Mouse (Mus musculus) G1E (cell line): ENCODE measurements around the gene Cdc7. TPM values are rescaled to one million over a fixed set of nuclear protein-coding genes. Genes with fewer than 3 reads are reported as not detected.

Experiments used
- ATAC-seq: 2 replicates; pipeline ENCODE4 v1.8.0; 2016; ENCODE audit warnings: mild to moderate bottlenecking; ENCODE audit not compliant: insufficient number of reproducible peaks, poor library complexity, low FRiP score, severe bottlenecking; ENCODE audit errors: extremely low read depth
- DNase-seq: peaks from one replicate; pipeline ENCODE4 v3.0.0; 2012; ENCODE audit warnings: low spot score
- H3K27me3 ChIP-seq: 2 replicates; pipeline ENCODE4 v1.6.1; 2012; ENCODE audit warnings: mild to moderate bottlenecking, low read length, inconsistent platforms; ENCODE audit not compliant: insufficient read depth
- H3K36me3 ChIP-seq: replicated peaks from 2 replicates; pipeline ENCODE3; 2012; ENCODE audit warnings: mild to moderate bottlenecking, inconsistent platforms
- H3K4me1 ChIP-seq: 2 replicates; pipeline ENCODE4 v1.6.1; 2012; ENCODE audit warnings: low read depth, low read length, inconsistent platforms, mixed read lengths; ENCODE audit not compliant: insufficient read depth
- H3K4me3 ChIP-seq: 2 replicates; pipeline ENCODE4 v1.5.1; 2012; ENCODE audit warnings: low read depth, mild to moderate bottlenecking, inconsistent platforms, low read length, moderate library complexity, mixed read lengths
- H3K9me3 ChIP-seq: replicated peaks from 2 replicates; pipeline ENCODE4 v1.6.1; 2012; ENCODE audit warnings: inconsistent platforms
- CTCF ChIP-seq: IDR thresholded peaks from 2 replicates; pipeline ENCODE4 v1.5.1; 2012; ENCODE audit warnings: low read depth, low read length, inconsistent platforms, mixed read lengths
- GATA1 ChIP-seq: IDR thresholded peaks from 2 replicates; pipeline ENCODE4 v1.6.1; 2012; ENCODE audit warnings: borderline replicate concordance, low read length, inconsistent platforms, mixed read lengths
- GATA2 ChIP-seq: IDR thresholded peaks from 2 replicates; pipeline ENCODE4 v1.6.1; 2012; ENCODE audit warnings: low read depth, low read length, inconsistent platforms, borderline replicate concordance
- POLR2AphosphoS5 ChIP-seq: IDR thresholded peaks from 2 replicates; pipeline ENCODE4 v1.6.1; 2012; ENCODE audit warnings: low read depth, low read length, inconsistent platforms; ENCODE audit not compliant: insufficient replicate concordance
- TAL1 ChIP-seq: conservative IDR thresholded peaks from 2 replicates; pipeline ENCODE4 v1.6.1; 2012; ENCODE audit warnings: low read depth, low read length, inconsistent platforms, mixed read lengths
- polyA plus RNA-seq: library from polyadenylated mRNA; stranded (reverse); fragments of >175 nt; gene quantifications from 2 replicates; pipeline ENCODE4 v1.2.3, GENCODE M21; 2012
- total RNA-seq, 2 experiments: library from RNA; stranded (forward) in 1 of 2; stranded (reverse) in 1 of 2; fragments of 200-1000 nt in 1 of 2; fragments of >200 nt in 1 of 2; fragmentation: Nextera tagmentation in 1 of 2; gene quantifications; 2 replicates each; pipeline ENCODE4 v1.2.3; 2014 to 2017

Cdc7 gene
- total and polyA plus RNA-seq, 3 experiments: 8.7 to 43.8 (median 37.7) TPM

DNA sequence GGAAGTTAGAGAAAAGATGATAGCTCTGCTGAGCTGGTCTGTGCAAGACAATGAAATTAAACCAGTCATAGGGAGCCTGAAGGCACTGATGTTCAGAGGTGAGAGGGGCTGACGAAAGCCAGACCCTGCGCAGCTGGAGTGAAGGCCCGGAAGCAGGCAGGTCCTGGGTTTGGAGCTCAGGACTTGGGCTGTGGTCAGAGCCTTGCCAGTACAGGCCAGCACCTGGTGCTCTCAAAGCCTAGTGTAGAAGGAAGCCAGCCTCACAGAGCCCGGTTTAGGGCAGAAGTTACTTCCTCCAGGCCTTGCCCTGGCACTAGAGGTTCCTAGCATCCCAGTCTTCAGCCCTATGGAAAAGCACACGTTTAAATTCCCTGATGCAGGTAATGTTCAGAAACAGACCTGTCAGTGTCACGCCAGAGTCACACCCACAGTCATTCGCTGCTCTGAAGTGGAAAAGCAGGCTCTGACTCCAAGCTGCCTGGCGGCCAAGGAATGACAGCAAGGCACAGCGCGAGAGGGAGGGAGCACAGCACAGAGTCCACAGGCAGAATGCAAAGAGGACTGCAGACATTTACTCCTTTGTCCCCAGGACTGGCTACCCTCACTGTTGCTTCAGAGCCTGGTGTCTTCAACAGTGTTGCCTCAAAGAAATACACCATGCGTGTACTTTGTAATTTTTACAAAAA, 48.1 kb downstream of the Cdc7 start:
- no peak for DNase-seq
- ATAC-seq: no peak
- peaks cover 50% of the 10 kb centered on the region for H3K4me1 ChIP-seq

DNA sequence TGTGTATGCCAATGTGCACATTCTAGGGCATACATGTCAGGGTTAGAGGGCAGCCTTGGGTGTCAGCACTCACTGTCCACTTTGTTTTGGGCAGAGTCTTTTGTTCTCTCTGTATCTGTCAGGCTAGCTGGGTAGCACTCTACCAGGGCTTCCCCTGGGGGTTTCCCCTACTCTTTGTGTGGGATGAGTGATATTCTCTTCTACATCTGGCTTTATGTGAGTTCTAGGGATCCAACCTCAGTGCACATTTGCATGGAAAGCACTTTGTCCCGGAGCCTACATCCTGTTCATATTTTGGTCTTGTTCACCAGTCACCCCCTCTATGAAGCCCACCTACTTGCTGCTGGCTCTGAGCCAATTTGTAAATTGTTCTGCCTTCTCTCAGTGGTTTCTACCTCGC, 49.3 kb downstream of the Cdc7 start:
- H3K36me3 ChIP-seq: no peaks in the 10 kb centered on the region

More for the DNA sequence above, 48.1 kb downstream of the Cdc7 start:
- Histone ChIP-seq H3K9me3 (no peaks in the 10 kb centered on the region), H3K36me3 (no peaks in the 10 kb centered on the region), H3K4me3 (no peak overlapping the region), H3K27me3 (no peaks in the 10 kb centered on the region)
- TF ChIP-seq CTCF: no peak
- TF ChIP-seq POLR2AphosphoS5: no peak
- no peak for TF ChIP-seq GATA2
- no peak for TF ChIP-seq GATA1
- no peak for TF ChIP-seq TAL1

DNA sequence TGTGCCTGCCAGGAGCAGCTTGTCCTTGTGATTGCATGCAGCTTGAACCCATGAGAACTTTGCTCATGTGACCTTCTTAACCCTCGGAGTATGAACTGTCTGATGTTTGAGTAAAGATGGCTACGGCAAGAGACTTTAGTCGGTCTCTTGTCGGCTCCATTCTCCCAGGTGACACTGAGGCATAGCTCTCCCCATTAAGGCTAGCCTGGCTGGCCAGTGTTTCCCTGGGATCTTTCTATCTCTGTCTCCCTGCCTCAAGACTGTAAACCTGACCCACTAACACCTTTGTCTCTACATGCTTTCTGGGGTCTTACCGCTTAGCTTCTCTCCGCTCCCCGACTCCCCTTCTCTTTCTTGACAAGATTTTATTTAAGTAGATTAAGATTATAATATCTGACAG, 50.0 kb downstream of the Cdc7 start:
- TF ChIP-seq CTCF: no peak
- no peak for TF ChIP-seq GATA1
- no peak for TF ChIP-seq POLR2AphosphoS5
- TF ChIP-seq TAL1: no peak
- TF ChIP-seq GATA2: no peak
- Histone ChIP-seq H3K9me3 (no peaks in the 10 kb centered on the region), H3K27me3 (no peaks in the 10 kb centered on the region), H3K4me3 (no peak overlapping the region), H3K4me1 (peaks cover 52% of the 10 kb centered on the region), H3K36me3 (no peaks in the 10 kb centered on the region)
- DNase-seq: no peak
- no peak for ATAC-seq

More for the DNA sequence above, 49.3 kb downstream of the Cdc7 start:
- Histone ChIP-seq H3K4me1 (peaks cover 50% of the 10 kb centered on the region), H3K9me3 (no peaks in the 10 kb centered on the region), H3K4me3 (no peak overlapping the region), H3K27me3 (no peaks in the 10 kb centered on the region)
- DNase-seq (no peak), ATAC-seq (no peak)
- TF ChIP-seq GATA1 (no peak), CTCF (no peak), TAL1 (no peak), GATA2 (no peak), POLR2AphosphoS5 (no peak)

DNA sequence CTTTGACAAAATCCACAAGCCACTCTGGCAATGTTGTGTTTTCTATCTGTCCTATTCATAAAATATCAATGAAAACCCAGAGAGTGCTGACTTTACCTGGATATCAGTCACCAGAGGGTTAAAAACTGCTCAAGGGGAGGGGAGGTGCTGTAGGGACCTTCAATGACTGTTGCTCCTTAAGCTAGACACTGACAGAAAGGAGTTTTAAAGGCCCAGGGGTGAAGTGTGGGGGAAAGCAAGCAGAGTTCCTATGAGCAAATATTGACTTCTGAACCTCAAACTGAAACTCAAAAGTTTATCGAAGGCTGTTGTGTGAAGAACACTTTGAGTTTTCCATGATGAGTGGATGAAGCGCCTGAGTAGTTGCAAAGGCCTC, 50.9 kb downstream of the Cdc7 start:
- H3K9me3 ChIP-seq: no peaks in the 10 kb centered on the region
- ATAC-seq (no peak), DNase-seq (no peak)
- H3K27me3 ChIP-seq: no peaks in the 10 kb centered on the region
- peaks cover 53% of the 10 kb centered on the region for H3K4me1 ChIP-seq
- no peaks in the 10 kb centered on the region for H3K36me3 ChIP-seq
- TF ChIP-seq GATA2: no peak
- TF ChIP-seq CTCF: no peak
- no peak for TF ChIP-seq POLR2AphosphoS5
- TF ChIP-seq GATA1: no peak
- no peak for TF ChIP-seq TAL1
- peak overlapping the region; percentile 65; the same call in 1 of the 2 replicates for H3K4me3 ChIP-seq

DNA sequence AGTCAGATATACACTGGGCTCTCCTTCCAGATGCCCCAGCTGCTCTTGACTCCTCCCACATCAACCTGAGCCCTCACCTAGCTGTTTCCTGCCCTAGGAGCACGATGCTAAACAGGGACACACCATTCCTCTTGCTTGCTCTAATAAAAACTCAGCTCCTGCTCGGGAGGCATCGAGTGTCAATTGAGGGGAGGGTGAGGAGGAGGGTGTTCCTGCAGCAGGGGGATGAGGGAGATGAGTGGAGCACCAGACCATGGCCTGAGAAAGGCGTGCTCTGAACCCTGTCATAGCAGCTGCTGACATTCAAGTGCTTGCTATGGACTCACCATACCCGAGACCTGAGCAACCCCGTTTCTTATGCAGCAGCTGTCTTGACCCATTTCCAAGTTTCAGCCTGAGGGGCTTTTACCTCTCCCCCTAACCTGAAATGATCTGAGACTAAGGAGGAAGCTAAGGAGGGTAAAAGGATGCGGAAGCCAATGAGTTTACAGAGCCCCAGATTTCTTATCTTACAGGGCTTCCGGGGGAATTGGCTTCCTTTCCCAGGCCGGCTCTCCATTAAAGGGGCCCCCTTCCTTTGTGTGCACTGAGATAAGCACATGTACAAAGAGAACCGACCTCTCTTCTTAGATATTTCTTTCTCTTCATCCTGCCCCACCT, 51.4 kb downstream of the Cdc7 start:
- H3K36me3 ChIP-seq: no peaks in the 10 kb centered on the region

DNA sequence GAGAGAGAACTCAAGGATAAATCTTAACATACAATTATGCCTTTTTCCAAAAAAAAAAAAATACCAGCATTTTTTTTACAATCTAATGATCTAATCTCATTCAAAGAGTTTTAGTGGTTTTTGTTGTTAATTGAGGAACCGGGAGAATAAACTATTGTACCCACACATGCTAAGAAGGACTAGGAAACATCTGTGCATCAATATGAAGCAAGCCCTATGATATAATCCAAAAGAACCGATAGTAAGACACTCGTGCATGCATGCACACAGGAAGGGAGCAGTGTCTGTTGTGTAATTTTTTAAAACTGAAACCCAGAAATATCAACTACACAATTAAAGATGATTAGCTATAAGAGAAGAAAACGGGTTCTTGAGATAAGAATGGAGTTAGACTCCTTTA, 52.4 kb downstream of the Cdc7 start:
- DNase-seq (no peak), ATAC-seq (peak; percentile 25)
- TF ChIP-seq TAL1: no peak
- TF ChIP-seq POLR2AphosphoS5: no peak
- TF ChIP-seq GATA2: no peak
- no peak for TF ChIP-seq GATA1
- no peak for TF ChIP-seq CTCF
- no peaks in the 10 kb centered on the region for H3K27me3 ChIP-seq
- H3K36me3 ChIP-seq: no peaks in the 10 kb centered on the region
- peaks cover 50% of the 10 kb centered on the region for H3K4me1 ChIP-seq
- no peak overlapping the region for H3K4me3 ChIP-seq
- no peaks in the 10 kb centered on the region for H3K9me3 ChIP-seq

More for the DNA sequence above, 51.4 kb downstream of the Cdc7 start:
- H3K4me3 ChIP-seq: peak overlapping the region; percentile 65; the same call in 1 of the 2 replicates
- DNase-seq (peak; percentile 58), ATAC-seq (peak; percentile 86)
- H3K27me3 ChIP-seq: no peaks in the 10 kb centered on the region
- H3K4me1 ChIP-seq: peaks cover 51% of the 10 kb centered on the region
- no peaks in the 10 kb centered on the region for H3K9me3 ChIP-seq
- TF ChIP-seq GATA2: no peak
- TF ChIP-seq GATA1: no peak
- TF ChIP-seq TAL1: no peak; the same call in 1 of the 2 replicates
